Mouse (Mus musculus) liver, postnatal 0 days (tissue): ENCODE measurements around the gene Ucn.

Experiments
- CTCF ChIP-seq: sonication (generic); IDR thresholded peaks from 2 replicates; pipeline ENCODE4 v1.5.1; 2016; ENCODE audit warnings: antibody characterized with exemption, low read depth
- EP300 ChIP-seq: IDR thresholded peaks from 2 replicates; pipeline ENCODE4 v1.6.1; 2016; ENCODE audit warnings: antibody characterized with exemption, low read depth, mild to moderate bottlenecking

GRCm38 (mm10) chr5:31126050-31126449 is 12.6 kb downstream of the Ucn start:
- TF ChIP-seq CTCF (no peak), EP300 (no peak)
